Mouse (Mus musculus): ENCODE measurements around the gene Plcl1. TPM values are rescaled to one million over a fixed set of nuclear protein-coding genes. Genes with fewer than 3 reads are reported as not detected.

Plcl1 gene
- polyA plus RNA-seq, 1 experiment from 2014 or later = 0.25 TPM

DNA sequence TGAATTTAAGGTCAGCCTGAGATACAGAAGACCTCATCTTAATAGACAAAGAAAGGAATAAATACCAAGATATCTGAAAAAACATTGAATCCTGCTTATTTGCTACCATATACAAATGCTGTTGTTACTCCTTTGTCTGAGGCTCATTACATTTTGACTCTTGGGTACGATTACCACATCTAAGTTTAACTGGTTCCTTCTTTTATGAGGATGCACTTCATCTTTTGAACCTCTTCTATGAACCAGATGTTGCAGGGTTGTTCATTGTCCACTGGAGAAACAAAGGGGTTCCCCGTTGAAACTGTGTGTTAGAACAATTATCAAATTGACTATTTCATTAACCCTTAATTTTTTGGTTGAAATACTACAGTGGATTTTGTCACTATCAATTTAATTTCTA, 357.4 kb downstream of the Plcl1 start:
- TF ChIP-seq CTCF (IDR thresholded peaks at IDR 0.05; ENCODE audit: low read depth) (no peak), EP300 (IDR thresholded peaks at IDR 0.05; ENCODE audit: low read depth) (no peak)
- no peaks in the 10 kb centered on the region for H3K9me3 ChIP-seq (ENCODE audit: low read length)
- ATAC-seq (no peak), DNase-seq (no peak)
- no peak overlapping the region for H3K4me2 ChIP-seq (ENCODE audit: low read depth, low read length)
- H3K9ac ChIP-seq (replicated peaks) = no peak overlapping the region
- H3K36me3 ChIP-seq (replicated peaks; ENCODE audit: insufficient read depth, low read length) = no peaks in the 10 kb centered on the region
- 59% methylated on average over 2 of the region's 2 CpGs for WGBS (ENCODE audit: insufficient replicate concordance)
- no peaks in the 10 kb centered on the region for H3K4me1 ChIP-seq (ENCODE audit: insufficient read depth)
- no peak overlapping the region for H3K27ac ChIP-seq (ENCODE audit: low read depth)
- H3K4me3 ChIP-seq (ENCODE audit: low read depth, low read length) = no peak overlapping the region
- H3K27me3 ChIP-seq (ENCODE audit: insufficient read depth, low read length) = no peaks in the 10 kb centered on the region

DNA sequence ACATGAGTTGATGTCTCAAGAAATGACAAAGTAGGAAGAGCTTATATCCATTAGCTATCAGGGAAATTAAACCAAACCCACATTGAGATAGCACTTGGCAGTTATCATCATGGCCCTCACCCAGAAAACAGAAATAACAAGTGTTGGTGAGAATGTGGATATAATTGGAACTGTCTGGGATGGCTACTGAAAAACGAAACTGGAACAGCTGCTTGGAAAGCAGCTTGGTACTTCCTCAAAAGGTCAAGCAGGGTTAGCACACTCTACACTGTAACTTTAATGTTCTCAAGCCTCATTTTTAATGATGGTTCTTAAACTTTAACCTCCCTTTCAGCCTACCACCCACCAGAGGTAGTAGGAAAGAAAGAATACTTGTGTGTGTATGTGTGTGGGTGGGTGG, 361.0 kb downstream of the Plcl1 start:
- Histone ChIP-seq H3K4me3 (ENCODE audit: low read depth, low read length) (no peak overlapping the region), H3K4me1 (ENCODE audit: insufficient read depth) (no peaks in the 10 kb centered on the region), H3K36me3 (replicated peaks; ENCODE audit: insufficient read depth, low read length) (no peaks in the 10 kb centered on the region), H3K4me2 (ENCODE audit: low read depth, low read length) (no peak overlapping the region), H3K9ac (replicated peaks) (no peak overlapping the region), H3K9me3 (ENCODE audit: low read length) (no peaks in the 10 kb centered on the region), H3K27me3 (ENCODE audit: insufficient read depth, low read length) (no peaks in the 10 kb centered on the region), H3K27ac (ENCODE audit: low read depth) (no peak overlapping the region)
- ATAC-seq = no peak
- no peak for TF ChIP-seq EP300 (IDR thresholded peaks at IDR 0.05; ENCODE audit: low read depth)
- no peak for TF ChIP-seq CTCF (IDR thresholded peaks at IDR 0.05; ENCODE audit: low read depth)
- 32% methylated on average over 1 of the region's 1 CpGs for WGBS (ENCODE audit: insufficient replicate concordance)
- no peak for DNase-seq

DNA sequence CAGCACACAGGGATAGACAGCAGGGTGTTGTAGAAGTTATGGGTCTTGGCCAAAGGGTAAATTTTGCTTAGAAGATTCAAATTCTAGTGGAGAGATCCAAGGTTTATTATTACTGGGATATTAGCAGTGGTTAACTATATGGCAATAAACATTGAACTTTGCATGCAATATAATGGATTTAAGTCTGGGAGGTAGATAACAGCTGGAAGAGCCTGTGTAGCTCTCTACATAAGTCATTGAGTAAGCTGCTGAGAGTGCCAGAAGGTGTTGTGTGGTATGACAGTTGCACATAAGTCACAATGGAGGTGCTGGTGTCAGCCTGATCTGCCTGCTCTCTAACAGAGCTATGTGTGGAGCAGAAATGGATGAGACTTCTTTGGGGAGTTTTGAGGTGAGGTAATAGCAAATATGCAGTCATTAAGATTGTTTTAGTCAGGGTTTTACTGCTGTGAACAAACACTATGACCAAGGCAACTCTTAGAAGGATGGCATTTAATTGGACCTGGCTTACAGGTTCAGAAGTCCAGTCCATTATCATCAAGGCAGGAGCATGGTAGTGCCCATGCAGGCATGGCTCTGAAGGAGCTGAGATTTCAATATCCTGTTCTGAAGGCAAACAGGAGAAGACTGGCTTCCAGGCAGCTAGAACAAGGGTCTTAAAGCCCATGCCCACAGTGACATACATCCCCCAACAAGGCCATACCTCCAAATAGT, 364.5 kb downstream of the Plcl1 start:
- Histone ChIP-seq H3K4me1 (ENCODE audit: insufficient read depth) (no peaks in the 10 kb centered on the region), H3K27ac (ENCODE audit: low read depth) (no peak overlapping the region), H3K27me3 (ENCODE audit: insufficient read depth, low read length) (no peaks in the 10 kb centered on the region), H3K9ac (replicated peaks) (no peak overlapping the region), H3K9me3 (ENCODE audit: low read length) (no peaks in the 10 kb centered on the region), H3K4me2 (ENCODE audit: low read depth, low read length) (no peak overlapping the region), H3K4me3 (ENCODE audit: low read depth, low read length) (no peak overlapping the region), H3K36me3 (replicated peaks; ENCODE audit: insufficient read depth, low read length) (no peaks in the 10 kb centered on the region)
- no peak for TF ChIP-seq CTCF (IDR thresholded peaks at IDR 0.05; ENCODE audit: low read depth)
- no peak for TF ChIP-seq EP300 (IDR thresholded peaks at IDR 0.05; ENCODE audit: low read depth)
- no peak for DNase-seq
- no peak for ATAC-seq

DNA sequence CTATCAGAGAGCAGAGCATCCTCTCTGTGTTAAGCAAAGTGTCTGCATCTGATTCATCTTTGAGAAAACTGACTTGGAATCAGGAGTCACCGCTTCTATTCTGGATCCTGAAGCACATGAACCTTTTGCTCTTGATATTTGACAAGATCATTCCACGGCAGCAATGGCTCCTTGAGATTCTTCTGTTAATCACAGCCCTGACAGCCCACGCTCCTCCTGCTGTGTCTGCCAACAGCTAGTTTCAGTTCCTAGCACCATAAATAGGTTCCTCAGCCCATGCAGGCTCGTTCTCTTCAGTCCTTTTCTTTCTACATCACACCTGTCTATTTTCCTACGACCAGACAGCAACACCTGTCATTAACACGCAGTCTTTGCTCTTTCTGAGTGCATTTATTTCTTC, 387.1 kb downstream of the Plcl1 start:
- 55% methylated on average over 6 of the region's 6 CpGs for WGBS (ENCODE audit: insufficient replicate concordance)
- Histone ChIP-seq H3K9ac (replicated peaks) (no peak overlapping the region), H3K4me2 (ENCODE audit: low read depth, low read length) (no peak overlapping the region), H3K4me1 (ENCODE audit: insufficient read depth) (no peaks in the 10 kb centered on the region), H3K4me3 (ENCODE audit: low read depth, low read length) (no peak overlapping the region), H3K9me3 (ENCODE audit: low read length) (no peaks in the 10 kb centered on the region), H3K27ac (ENCODE audit: low read depth) (no peak overlapping the region), H3K36me3 (replicated peaks; ENCODE audit: insufficient read depth, low read length) (no peaks in the 10 kb centered on the region), H3K27me3 (ENCODE audit: insufficient read depth, low read length) (no peaks in the 10 kb centered on the region)
- DNase-seq = no peak
- TF ChIP-seq EP300 (IDR thresholded peaks at IDR 0.05; ENCODE audit: low read depth) (no peak), CTCF (IDR thresholded peaks at IDR 0.05; ENCODE audit: low read depth) (no peak)
- ATAC-seq = no peak

Other genes starting within 250 kb of the Plcl1 start
- gene Rftn2, start 179.1 kb upstream of the Plcl1 start, polyA plus RNA-seq (2015; fragmentation: Nextera tagmentation; extraction: Ambion mirVana) = 0.41 and 0.52 TPM in 2 replicates
- 1.2 TPM in 2 replicates for gene Mars2, start 168.7 kb upstream of the Plcl1 start, polyA plus RNA-seq (2015; fragmentation: Nextera tagmentation; extraction: Ambion mirVana)
- gene Boll, start 42.5 kb upstream of the Plcl1 start, polyA plus RNA-seq (2015; fragmentation: Nextera tagmentation; extraction: Ambion mirVana) = 0.07 TPM in 1 of 2 replicates, not detected in the other

All from liver, postnatal 0 days (tissue).